Mouse (Mus musculus) limb, embryonic 15.5 days (tissue): ENCODE measurements around the gene Myo16. TPM values are rescaled to one million over a fixed set of nuclear protein-coding genes. Genes with fewer than 3 reads are reported as not detected.

Source experiments
- ATAC-seq: fragments of 200-750 bp; cut with Nextera tagmentation; 2 replicates; pipeline ENCODE4 v1.8.0; 2017; ENCODE audit warnings: low read depth, moderate TSS enrichment; ENCODE audit not compliant: insufficient number of reproducible peaks, low FRiP score, low TSS enrichment
- H3K27ac ChIP-seq: fragments of 300-500 bp; sonication (generic); 2 replicates; pipeline ENCODE4 v1.5.1; 2015; ENCODE audit warnings: moderate library complexity, mild to moderate bottlenecking, inconsistent platforms
- H3K27me3 ChIP-seq: fragments of 300-500 bp; sonication (generic); 2 replicates; pipeline ENCODE4 v1.6.1; 2015; ENCODE audit warnings: inconsistent platforms
- H3K36me3 ChIP-seq: fragments of 300-500 bp; sonication (generic); 2 replicates; pipeline ENCODE4 v1.6.1; 2015; ENCODE audit warnings: inconsistent platforms
- H3K4me1 ChIP-seq: fragments of 300-500 bp; sonication (generic); 2 replicates; pipeline ENCODE4 v1.6.1; 2015; ENCODE audit warnings: inconsistent platforms
- H3K4me2 ChIP-seq: fragments of 300-500 bp; sonication (generic); 2 replicates; pipeline ENCODE4 v1.6.1; 2015; ENCODE audit warnings: mild to moderate bottlenecking, inconsistent platforms
- H3K4me3 ChIP-seq: fragments of 300-500 bp; sonication (generic); 2 replicates; pipeline ENCODE4 v1.5.1; 2015; ENCODE audit warnings: mild to moderate bottlenecking, inconsistent platforms
- H3K9ac ChIP-seq: fragments of 300-500 bp; sonication (generic); 2 replicates; pipeline ENCODE4 v1.6.1; 2015; ENCODE audit warnings: inconsistent platforms
- H3K9me3 ChIP-seq: fragments of 300-500 bp; sonication (generic); 2 replicates; pipeline ENCODE4 v1.6.1; 2016; ENCODE audit warnings: inconsistent platforms
- WGBS: fragments of 180-500 bp; shearing (Covaris S2); methylation state at CpG from one replicate; pipeline ENCODE4 v1.1.7; 2015; 5-methylcytosine and 5-hydroxymethylcytosine counted together
- polyA plus RNA-seq: library from polyadenylated mRNA; unstranded; fragments of >200 nt; fragmentation: Nextera tagmentation; extraction: Ambion mirVana; gene quantifications from 2 replicates; pipeline ENCODE4 v1.2.1, GENCODE M21; 2015

Myo16 gene
- polyA plus RNA-seq, 1 experiment from 2014 or later: 0.42 TPM

DNA sequence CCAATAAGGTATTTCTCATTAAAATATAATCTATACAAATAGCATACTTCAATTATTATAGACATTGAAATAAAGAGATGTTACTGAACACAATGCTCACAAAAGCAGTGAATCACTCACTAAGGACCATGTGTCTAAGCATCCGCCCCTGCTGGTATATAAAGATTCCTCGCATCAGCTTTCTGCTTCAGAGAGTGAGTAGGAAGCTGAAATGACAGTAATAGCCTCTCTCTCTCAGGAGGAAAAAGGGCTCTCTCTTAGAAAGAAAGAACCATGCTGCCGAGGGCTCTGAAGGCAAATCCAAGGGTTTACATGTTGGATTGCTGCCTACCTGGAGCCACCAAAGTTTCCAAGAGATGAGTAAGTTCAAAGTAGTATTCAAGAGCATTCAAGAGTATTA lies 392.2 kb downstream of the Myo16 start:
- Histone ChIP-seq H3K9me3 (no peaks in the 10 kb centered on the region), H3K27ac (no peak overlapping the region), H3K27me3 (no peaks in the 10 kb centered on the region), H3K4me1 (no peaks in the 10 kb centered on the region), H3K4me2 (no peak overlapping the region), H3K9ac (no peak overlapping the region), H3K36me3 (no peaks in the 10 kb centered on the region), H3K4me3 (no peak overlapping the region)
- ATAC-seq: no peak
- WGBS: 83% methylated on average over 3 of the region's 3 CpGs

DNA sequence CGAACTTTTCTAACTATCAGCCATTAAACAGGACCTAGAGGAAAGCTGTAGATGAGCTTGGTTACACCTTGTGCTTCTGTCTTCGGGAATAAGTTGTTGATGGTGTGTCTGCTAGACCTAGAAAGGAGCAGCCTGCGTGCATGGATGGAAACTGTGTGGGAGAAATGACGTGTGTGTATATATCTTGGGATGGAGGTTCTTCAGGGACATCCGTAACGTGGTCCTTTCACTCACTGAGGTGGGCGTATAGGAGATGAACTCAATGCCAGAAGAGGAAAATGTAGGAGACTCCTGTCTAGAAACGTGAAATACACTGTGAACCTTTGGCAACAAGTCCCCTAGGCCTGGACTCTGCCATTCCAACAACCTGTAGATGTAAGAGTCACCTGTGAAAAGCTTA lies 392.8 kb downstream of the Myo16 start:
- 85% methylated on average over 8 of the region's 8 CpGs for WGBS
- H3K36me3 ChIP-seq: no peaks in the 10 kb centered on the region
- no peaks in the 10 kb centered on the region for H3K27me3 ChIP-seq
- no peak overlapping the region for H3K4me2 ChIP-seq
- no peak overlapping the region for H3K27ac ChIP-seq
- H3K9me3 ChIP-seq: no peaks in the 10 kb centered on the region
- no peaks in the 10 kb centered on the region for H3K4me1 ChIP-seq
- H3K9ac ChIP-seq: no peak overlapping the region
- no peak overlapping the region for H3K4me3 ChIP-seq
- ATAC-seq: no peak

DNA sequence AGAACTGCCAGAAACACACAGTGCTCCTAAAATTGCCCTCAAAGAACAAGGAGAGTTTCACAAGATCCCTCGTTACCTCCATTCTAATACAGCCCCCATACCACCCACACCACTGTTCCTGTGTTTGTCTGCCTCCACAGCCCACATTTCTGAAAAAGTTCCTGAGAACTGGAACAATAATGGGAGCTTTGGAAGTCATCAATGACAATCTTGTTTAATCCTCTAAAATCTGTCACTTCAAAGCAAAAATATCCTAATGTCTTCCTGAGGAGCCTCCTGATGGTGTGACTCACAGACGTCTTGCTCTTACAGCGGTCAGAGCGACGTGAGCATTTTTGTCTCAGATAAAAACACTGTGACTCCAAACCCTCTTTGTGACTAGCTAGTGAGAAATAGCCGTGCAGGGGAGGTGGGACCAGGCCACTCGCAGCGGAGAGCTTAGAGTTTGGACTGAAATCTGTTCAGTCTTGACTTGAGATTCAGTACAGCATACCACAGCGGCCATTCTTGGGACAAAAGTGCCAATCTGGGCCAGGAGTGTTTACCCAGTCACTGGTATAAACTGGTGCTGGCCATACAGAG lies 394.4 kb downstream of the Myo16 start:
- 69% methylated on average over 9 of the region's 9 CpGs for WGBS
- Histone ChIP-seq H3K36me3 (no peaks in the 10 kb centered on the region), H3K27me3 (no peaks in the 10 kb centered on the region), H3K4me3 (no peak overlapping the region), H3K27ac (no peak overlapping the region), H3K4me1 (no peaks in the 10 kb centered on the region), H3K9ac (no peak overlapping the region), H3K9me3 (no peaks in the 10 kb centered on the region), H3K4me2 (no peak overlapping the region)
- no peak for ATAC-seq

DNA sequence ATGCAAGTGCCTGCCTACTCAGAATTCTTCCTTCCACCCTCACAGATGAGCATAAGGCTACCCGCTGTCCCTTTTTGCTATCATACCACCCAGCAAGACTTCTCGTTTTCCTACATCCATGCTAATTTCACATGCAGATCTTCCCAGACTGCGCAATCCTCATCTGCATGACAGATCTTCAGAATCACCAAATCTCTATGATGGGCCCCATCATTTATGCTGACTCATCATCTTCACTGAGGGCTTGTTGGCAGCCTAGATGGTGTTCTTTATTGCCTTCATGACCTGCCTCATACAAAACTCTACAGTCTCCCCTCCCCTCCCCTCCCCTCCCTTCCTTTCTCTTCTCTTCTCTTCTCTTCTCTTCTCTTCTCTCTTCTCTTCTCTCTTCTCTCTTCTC lies 395.7 kb downstream of the Myo16 start:
- Histone ChIP-seq H3K9me3 (no peaks in the 10 kb centered on the region), H3K4me1 (no peaks in the 10 kb centered on the region), H3K4me2 (no peak overlapping the region), H3K27me3 (no peaks in the 10 kb centered on the region), H3K27ac (no peak overlapping the region), H3K9ac (no peak overlapping the region), H3K4me3 (no peak overlapping the region), H3K36me3 (no peaks in the 10 kb centered on the region)
- 92% methylated on average over 3 of the region's 3 CpGs for WGBS
- ATAC-seq: no peak

DNA sequence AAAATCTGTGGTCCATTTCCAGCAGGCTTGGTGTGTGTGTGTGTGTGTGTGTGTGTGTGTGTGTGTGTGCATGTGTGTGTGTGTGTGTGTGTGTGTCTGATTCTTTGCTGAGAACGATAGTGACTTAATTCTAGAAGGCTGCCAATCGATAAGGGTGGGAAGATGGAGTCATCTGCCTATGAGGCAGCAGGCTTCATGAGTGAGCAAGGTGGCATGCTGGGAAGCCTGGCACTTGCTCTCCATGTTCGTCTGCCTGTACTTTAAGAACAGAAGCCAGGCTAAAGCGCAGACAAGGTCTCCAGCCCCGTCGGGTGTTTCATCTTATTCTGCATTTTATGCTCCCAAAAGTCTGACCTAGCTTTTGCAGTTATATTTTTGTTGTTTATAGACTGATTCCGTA lies 404.2 kb downstream of the Myo16 start:
- H3K27me3 ChIP-seq: no peaks in the 10 kb centered on the region
- H3K27ac ChIP-seq: no peak overlapping the region
- H3K9ac ChIP-seq: no peak overlapping the region
- no peaks in the 10 kb centered on the region for H3K4me1 ChIP-seq
- WGBS: 77% methylated on average over 7 of the region's 7 CpGs
- ATAC-seq: no peak
- no peak overlapping the region for H3K4me3 ChIP-seq
- no peak overlapping the region for H3K4me2 ChIP-seq
- H3K36me3 ChIP-seq: no peaks in the 10 kb centered on the region
- no peaks in the 10 kb centered on the region for H3K9me3 ChIP-seq

DNA sequence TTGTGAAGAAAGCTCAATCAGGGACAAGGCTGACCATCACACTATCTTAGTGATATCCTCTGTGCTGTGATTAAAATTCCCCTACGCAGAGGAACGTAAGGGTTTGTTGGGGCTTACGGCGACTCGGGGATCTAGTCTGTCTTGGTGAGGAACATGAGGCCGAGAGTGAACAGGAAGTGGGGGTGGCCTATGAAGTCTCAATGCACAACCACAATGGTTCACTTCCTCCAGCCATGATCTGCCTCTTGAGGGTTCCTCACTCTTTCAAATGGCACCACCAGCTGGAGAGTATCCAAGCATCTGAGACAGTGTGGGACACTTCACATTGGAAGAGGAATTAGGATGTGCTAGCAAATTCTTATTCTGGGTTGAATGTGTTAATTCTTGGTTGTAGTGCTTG lies 405.8 kb downstream of the Myo16 start:
- ATAC-seq: no peak
- H3K4me1 ChIP-seq: no peaks in the 10 kb centered on the region
- 83% methylated on average over 6 of the region's 6 CpGs for WGBS

DNA sequence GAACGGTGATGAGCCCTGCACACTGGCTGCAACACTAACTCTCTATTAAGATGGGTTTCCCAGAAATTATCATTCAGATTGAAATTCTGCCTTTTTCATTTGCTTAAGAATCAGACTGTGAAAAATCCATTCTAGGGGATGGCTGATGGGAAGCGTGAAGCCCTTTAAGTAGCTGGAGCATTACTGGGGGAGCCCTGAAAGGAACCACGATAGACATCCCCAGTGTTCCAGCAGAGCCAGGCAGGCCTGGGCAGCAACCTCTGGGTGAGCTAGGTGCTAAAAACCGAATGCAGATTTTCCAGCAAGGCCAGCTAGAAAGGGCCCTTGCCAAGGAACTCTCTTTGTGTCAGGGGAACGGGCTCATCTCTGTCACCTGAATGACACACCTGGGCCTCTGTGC lies 407.9 kb downstream of the Myo16 start:
- no peak overlapping the region for H3K4me2 ChIP-seq
- 69% methylated on average over 5 of the region's 5 CpGs for WGBS
- no peaks in the 10 kb centered on the region for H3K36me3 ChIP-seq
- no peak for ATAC-seq
- H3K4me3 ChIP-seq: no peak overlapping the region
- H3K27me3 ChIP-seq: no peaks in the 10 kb centered on the region
- H3K27ac ChIP-seq: no peak overlapping the region
- H3K9ac ChIP-seq: no peak overlapping the region
- no peaks in the 10 kb centered on the region for H3K4me1 ChIP-seq
- no peaks in the 10 kb centered on the region for H3K9me3 ChIP-seq

More for the DNA sequence above, 405.8 kb downstream of the Myo16 start:
- Histone ChIP-seq H3K9me3 (no peaks in the 10 kb centered on the region), H3K27ac (no peak overlapping the region), H3K27me3 (no peaks in the 10 kb centered on the region), H3K9ac (no peak overlapping the region), H3K36me3 (no peaks in the 10 kb centered on the region), H3K4me2 (no peak overlapping the region), H3K4me3 (no peak overlapping the region)

DNA sequence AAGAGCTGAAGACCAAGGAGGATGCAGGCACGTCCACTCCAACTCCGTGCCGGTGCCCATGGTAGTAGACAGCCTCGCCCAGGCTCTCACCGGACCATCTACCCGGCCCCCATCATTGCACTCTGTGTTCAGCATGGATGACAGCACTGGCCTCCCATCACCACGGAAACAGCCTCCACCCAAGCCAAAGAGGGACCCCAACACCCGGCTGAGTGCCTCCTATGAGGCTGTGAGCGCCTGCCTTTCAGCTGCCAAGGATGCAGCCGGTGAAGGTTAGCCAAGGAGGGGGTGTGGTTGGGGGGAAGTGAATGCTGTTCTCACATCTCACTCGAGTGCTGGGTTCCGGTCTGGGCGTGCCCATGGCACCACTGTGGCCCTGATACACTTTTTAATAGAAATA lies 408.3 kb downstream of the Myo16 start:
- Histone ChIP-seq H3K4me2 (no peak overlapping the region), H3K9me3 (no peaks in the 10 kb centered on the region)

DNA sequence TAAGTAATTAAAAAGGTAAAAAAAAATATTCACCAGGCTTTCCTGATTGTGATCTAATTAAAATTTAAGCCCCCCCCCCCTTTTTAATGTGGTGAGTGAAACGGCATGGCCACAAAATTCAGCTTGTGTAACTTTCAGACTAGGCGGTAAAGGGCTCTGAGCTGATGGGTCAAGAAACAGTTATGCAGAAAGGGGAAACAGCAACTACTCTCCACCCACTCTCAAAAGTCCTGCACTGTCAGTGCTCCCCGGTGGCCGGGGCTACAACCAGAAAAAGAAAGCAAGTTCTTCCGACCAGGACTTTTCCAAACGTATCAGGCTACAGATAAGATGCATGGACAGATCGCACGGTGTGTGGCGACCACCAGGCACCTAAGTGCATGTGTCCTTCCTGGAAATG lies 408.9 kb downstream of the Myo16 start:
- H3K4me2 ChIP-seq: no peak overlapping the region
- no peak overlapping the region for H3K27ac ChIP-seq
- no peak for ATAC-seq
- no peaks in the 10 kb centered on the region for H3K9me3 ChIP-seq
- H3K36me3 ChIP-seq: no peaks in the 10 kb centered on the region
- no peak overlapping the region for H3K4me3 ChIP-seq
- H3K27me3 ChIP-seq: no peaks in the 10 kb centered on the region
- H3K4me1 ChIP-seq: no peaks in the 10 kb centered on the region
- H3K9ac ChIP-seq: no peak overlapping the region
- WGBS: 79% methylated on average over 9 of the region's 9 CpGs

More for the DNA sequence above, 408.3 kb downstream of the Myo16 start:
- Histone ChIP-seq H3K36me3 (no peaks in the 10 kb centered on the region), H3K4me3 (no peak overlapping the region), H3K27me3 (no peaks in the 10 kb centered on the region), H3K9ac (no peak overlapping the region), H3K27ac (no peak overlapping the region), H3K4me1 (no peaks in the 10 kb centered on the region)
- 82% methylated on average over 13 of the region's 13 CpGs for WGBS
- ATAC-seq: no peak

DNA sequence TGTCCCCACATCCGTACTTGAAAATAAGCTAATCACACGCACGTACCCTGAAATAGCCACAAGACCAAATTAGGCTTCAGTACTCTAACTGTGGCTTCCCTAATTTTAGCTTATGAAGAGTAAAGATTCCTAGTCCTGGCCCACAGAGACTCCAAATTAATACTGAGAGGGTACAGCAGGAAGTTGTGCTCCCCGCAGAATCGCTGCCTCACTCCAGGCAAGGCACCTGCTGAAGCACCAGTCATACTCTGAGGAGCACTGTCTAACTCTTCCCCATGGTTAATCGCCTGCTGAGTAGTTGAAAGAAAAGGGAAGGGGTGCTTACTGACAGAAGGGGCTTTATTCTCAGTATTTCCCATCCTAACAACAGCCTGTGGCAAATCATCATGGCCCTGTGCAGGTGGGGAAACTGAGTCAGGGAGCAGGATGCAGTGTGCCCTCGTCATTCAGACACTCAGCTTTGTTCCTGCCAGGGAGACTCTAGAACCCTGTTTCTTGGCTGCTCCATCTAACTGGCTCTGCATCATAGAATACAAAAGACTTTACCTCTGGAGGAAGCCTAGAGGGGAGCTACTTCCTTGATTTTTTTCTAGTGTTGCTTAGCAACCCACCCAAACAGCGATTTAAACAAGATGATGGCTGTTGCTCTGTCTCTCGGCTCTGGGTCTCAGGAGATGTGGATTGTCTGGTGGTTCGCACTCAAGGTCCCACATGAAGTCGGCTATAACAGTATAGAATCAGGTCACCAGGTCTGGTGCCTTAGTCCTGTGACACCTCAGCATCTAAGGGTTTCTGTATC lies 411.7 kb downstream of the Myo16 start:
- H3K9ac ChIP-seq: no peak overlapping the region
- H3K9me3 ChIP-seq: no peaks in the 10 kb centered on the region
- no peak overlapping the region for H3K4me2 ChIP-seq
- H3K27me3 ChIP-seq: no peaks in the 10 kb centered on the region
- ATAC-seq: no peak
- no peaks in the 10 kb centered on the region for H3K36me3 ChIP-seq
- H3K4me3 ChIP-seq: no peak overlapping the region
- no peak overlapping the region for H3K27ac ChIP-seq
- WGBS: 75% methylated on average over 11 of the region's 11 CpGs
- H3K4me1 ChIP-seq: no peaks in the 10 kb centered on the region

DNA sequence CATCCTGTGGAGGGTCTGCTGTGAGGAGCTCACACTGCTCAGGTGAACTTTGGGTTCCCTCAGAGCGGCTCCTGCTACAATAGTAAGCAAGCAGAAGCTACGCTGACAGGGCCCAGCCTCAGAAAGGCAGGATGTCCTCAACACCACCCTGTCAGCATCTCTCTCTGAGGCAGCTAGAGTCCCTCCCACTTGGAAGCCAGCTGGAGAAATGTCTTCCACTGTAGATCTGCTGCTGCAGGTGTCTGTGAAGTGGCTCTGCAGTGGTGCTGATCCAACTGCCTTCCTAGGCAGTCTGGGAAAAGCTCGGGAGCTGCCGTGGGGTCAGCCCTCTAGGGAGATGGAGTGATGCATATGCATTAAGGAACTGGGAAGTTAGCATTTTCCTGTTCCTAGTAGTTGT lies 414.7 kb downstream of the Myo16 start:
- no peak for ATAC-seq
- no peaks in the 10 kb centered on the region for H3K27me3 ChIP-seq
- WGBS: 66% methylated on average over 4 of the region's 4 CpGs
- no peak overlapping the region for H3K27ac ChIP-seq
- no peaks in the 10 kb centered on the region for H3K36me3 ChIP-seq
- H3K9ac ChIP-seq: no peak overlapping the region
- no peak overlapping the region for H3K4me2 ChIP-seq
- H3K4me1 ChIP-seq: no peaks in the 10 kb centered on the region
- no peaks in the 10 kb centered on the region for H3K9me3 ChIP-seq
- H3K4me3 ChIP-seq: no peak overlapping the region

DNA sequence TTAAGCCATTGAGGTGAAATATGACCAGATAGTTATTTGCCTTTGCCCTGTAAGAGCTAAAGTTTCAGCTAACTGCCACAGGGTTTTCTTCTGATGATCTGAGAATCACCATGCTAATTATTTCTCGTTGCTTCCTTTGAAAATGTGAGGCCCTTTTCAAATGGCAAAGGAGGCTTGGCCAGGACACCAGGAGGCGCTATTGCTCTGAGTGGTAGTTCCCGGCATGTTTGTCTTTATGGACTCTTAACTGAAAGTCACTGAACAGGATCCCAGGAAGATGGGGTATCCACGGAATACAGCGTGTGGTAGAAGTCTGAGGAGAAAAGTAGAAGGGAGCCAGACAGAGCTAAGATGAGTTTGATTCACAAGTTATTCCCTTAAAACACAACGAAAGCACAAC lies 420.4 kb downstream of the Myo16 start:
- Histone ChIP-seq H3K27me3 (no peaks in the 10 kb centered on the region), H3K27ac (no peak overlapping the region), H3K9ac (no peak overlapping the region), H3K9me3 (no peaks in the 10 kb centered on the region), H3K36me3 (no peaks in the 10 kb centered on the region), H3K4me1 (no peaks in the 10 kb centered on the region), H3K4me2 (no peak overlapping the region), H3K4me3 (no peak overlapping the region)
- WGBS: 17% methylated on average over 6 of the region's 6 CpGs
- no peak for ATAC-seq
